Mouse (Mus musculus) heart, embryonic 14.5 days (tissue): Measurements from ENCODE around the gene Aqp5. TPM values are rescaled to one million over a fixed set of nuclear protein-coding genes. Genes with fewer than 3 reads are reported as not detected.
A peak's percentile ranks its signal among the peaks of the same experiment; 100 is the strongest.

Experiments
- ATAC-seq: fragments of 200-750 bp; cut with Nextera tagmentation; 2 replicates; pipeline ENCODE4 v1.8.0; 2017; ENCODE audit warnings: low read depth, moderate TSS enrichment; ENCODE audit not compliant: insufficient number of reproducible peaks, insufficient read depth, low FRiP score
- H3K27ac ChIP-seq, 2 experiments: fragments of 200-500 bp in 1 of 2; fragments of 300-500 bp in 1 of 2; sonication (generic) in 1 of 2; replicated peaks in 1 of 2; 2 replicates each; pipeline ENCODE4 v1.5.1; 2012 to 2014; ENCODE audit warnings: low read depth in 2 of 2, low read length in 2 of 2, control low read depth in 1 of 2, mild to moderate bottlenecking in 1 of 2, mixed read lengths in 1 of 2; ENCODE audit not compliant: control insufficient read depth in 1 of 2, insufficient read depth in 1 of 2
- H3K27me3 ChIP-seq: fragments of 300-500 bp; sonication (generic); 2 replicates; pipeline ENCODE4 v1.6.1; 2014; ENCODE audit warnings: mild to moderate bottlenecking, low read length, control low read depth; ENCODE audit not compliant: control insufficient read depth, insufficient read depth
- H3K36me3 ChIP-seq: fragments of 300-500 bp; sonication (generic); 2 replicates; pipeline ENCODE4 v1.6.1; 2014; ENCODE audit warnings: mild to moderate bottlenecking, control low read depth, low read length, mixed read lengths; ENCODE audit not compliant: control insufficient read depth, insufficient read depth
- H3K4me1 ChIP-seq, 2 experiments: fragments of 200-500 bp in 1 of 2; fragments of 300-500 bp in 1 of 2; sonication (generic) in 1 of 2; 2 replicates each; pipeline ENCODE4 v1.6.1; 2012 to 2014; ENCODE audit warnings: low read length in 2 of 2, control low read depth in 1 of 2, mixed read lengths in 1 of 2; ENCODE audit not compliant: control insufficient read depth in 2 of 2, insufficient read depth in 2 of 2
- H3K4me2 ChIP-seq: fragments of 300-500 bp; sonication (generic); 2 replicates; pipeline ENCODE4 v1.6.1; 2014; ENCODE audit warnings: mild to moderate bottlenecking, low read length
- H3K4me3 ChIP-seq, 2 experiments: fragments of 200-500 bp in 1 of 2; fragments of 300-500 bp in 1 of 2; sonication (generic) in 1 of 2; 2 replicates each; pipeline ENCODE4 v1.5.1; 2012 to 2014; ENCODE audit warnings: low read length in 2 of 2, mild to moderate bottlenecking in 2 of 2, control low read depth in 1 of 2, low read depth in 1 of 2, moderate library complexity in 1 of 2; ENCODE audit not compliant: control insufficient read depth in 1 of 2, insufficient read depth in 1 of 2
- H3K9ac ChIP-seq: fragments of 300-500 bp; sonication (generic); 2 replicates; pipeline ENCODE4 v1.6.1; 2014; ENCODE audit warnings: mild to moderate bottlenecking, low read length
- H3K9me3 ChIP-seq: fragments of 300-500 bp; sonication (generic); 2 replicates; pipeline ENCODE4 v1.6.1; 2016; ENCODE audit warnings: low read length, control low read depth; ENCODE audit not compliant: control insufficient read depth
- whole genome bisulfite sequencing: fragments of 180-500 bp; shearing (Covaris S2); extraction: QIAGEN DNeasy Blood & Tissue Kit; methylation state at CpG from one replicate; pipeline ENCODE4 v1.1.7; 2014; 5-methylcytosine and 5-hydroxymethylcytosine counted together
- polyA plus RNA-seq: library from polyadenylated mRNA; unstranded; fragments of >200 nt; fragmentation: Nextera tagmentation; extraction: Ambion mirVana; gene quantifications from 2 replicates; pipeline ENCODE4 v1.2.1, GENCODE M21; 2014

Gene Aqp5
- 0.18 and 0.26 TPM in 2 replicates for polyA plus RNA-seq

DNA sequence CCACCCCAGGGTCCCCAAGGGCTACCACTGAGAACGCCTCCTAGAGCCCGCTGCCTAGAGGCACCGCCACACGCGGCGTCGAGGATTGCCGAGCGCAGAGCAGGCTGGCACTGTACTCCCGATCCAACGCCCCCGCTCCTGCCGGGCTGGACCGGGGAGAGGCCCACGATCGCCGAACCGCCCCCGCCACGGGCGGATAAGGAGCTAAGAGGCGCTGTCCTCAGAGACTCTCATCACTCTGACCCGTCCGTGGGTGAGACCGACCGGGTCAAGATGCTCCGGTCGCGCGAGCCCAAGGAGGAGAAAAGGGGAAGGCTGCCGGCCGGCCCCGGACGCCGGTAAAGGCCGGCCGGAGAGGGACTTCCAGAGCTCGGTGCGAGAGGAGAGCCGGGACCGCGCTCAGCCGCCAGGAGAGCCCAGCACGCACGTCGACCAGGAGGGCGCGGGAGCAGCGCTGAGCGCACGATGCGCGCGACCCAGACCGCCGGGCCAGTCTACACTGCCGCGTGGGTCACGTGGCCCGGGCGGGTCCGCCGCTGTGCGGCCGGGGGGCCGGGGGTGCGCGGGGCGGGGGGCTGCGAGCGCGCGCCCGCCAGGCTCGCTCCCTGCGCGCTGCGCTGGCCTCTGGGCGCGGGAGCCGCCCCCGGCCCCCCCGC is at the start of gene Aqp5:
Gene Aqp5 (plus strand): TSS at position 354 of the 656 bp plus-strand sequence.
- H3K4me2 ChIP-seq = peak within 1 kb of the TSS; percentile 65
- H3K27ac ChIP-seq = no peak within 1 kb of the TSS
- 2% methylated on average over 55 of the region's 83 CpGs for WGBS
- H3K36me3 ChIP-seq = no peaks in the 10 kb centered on the region
- H3K4me3 ChIP-seq = peak within 1 kb of the TSS; percentile 30 to 38
- ATAC-seq = no peak
- peaks cover 0 to 8% of the 10 kb centered on the region in 2 experiments; a peak in 2 of 4 replicates for H3K4me1 ChIP-seq
- H3K27me3 ChIP-seq = peaks cover 100% of the 10 kb centered on the region
- H3K9ac ChIP-seq = 0 out of 2 replicates have a peak within 1 kb of the TSS, but pooled peaks have one; percentile 16
- no peaks in the 10 kb centered on the region for H3K9me3 ChIP-seq

DNA sequence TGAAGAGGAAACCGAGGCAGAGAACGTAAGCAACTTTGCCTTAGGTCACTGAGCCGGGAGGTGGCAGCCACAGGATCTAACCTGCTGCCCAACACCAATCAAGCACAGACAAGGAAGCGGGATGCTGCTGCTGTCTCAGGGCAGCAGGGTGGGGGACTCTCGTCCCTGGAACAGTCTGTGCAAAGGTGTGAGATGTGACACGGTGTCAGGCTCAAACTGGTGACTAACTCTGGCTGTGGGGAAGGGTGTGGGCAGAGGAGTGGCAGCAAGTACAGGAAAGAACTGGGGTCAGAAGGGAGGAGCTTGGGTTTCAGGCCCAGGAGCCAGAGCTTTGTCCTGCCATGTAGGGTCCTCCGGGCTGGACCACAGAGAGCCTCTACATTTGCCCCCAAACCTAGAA is 46.5 kb upstream of the Aqp5 start:
- WGBS = 46% methylated on average over 7 of the region's 7 CpGs
- H3K4me3 ChIP-seq = no peak overlapping the region
- H3K27ac ChIP-seq = no peak overlapping the region
- no peak overlapping the region for H3K9ac ChIP-seq
- H3K4me2 ChIP-seq = no peak overlapping the region
- no peaks in the 10 kb centered on the region for H3K9me3 ChIP-seq
- H3K4me1 ChIP-seq = no peaks in the 10 kb centered on the region
- ATAC-seq = no peak
- H3K27me3 ChIP-seq = peaks cover 76% of the 10 kb centered on the region
- H3K36me3 ChIP-seq = no peaks in the 10 kb centered on the region

DNA sequence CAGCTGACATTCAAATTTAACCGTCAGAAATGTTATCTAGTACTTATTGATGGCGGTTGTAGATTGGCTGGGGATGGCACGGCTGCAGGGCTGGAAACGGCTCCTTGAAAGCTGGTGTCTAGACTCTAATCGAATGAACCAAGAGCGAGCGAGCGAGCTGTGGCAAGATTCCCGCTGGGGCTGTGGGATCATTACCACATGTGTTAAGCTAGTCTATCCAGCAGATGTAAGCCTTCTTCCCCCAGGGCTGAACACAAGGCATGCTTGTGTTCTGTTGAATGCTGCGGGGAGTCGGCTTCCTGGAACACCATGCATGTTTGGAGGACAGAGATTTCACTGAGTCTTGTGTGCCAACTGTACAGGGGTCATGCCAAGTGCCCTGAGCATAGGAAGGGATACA is 44.0 kb upstream of the Aqp5 start:
- Histone ChIP-seq H3K27me3 (peaks cover 64% of the 10 kb centered on the region), H3K36me3 (no peaks in the 10 kb centered on the region), H3K9me3 (no peaks in the 10 kb centered on the region), H3K4me3 (no peak overlapping the region), H3K4me1 (no peaks in the 10 kb centered on the region), H3K27ac (no peak overlapping the region), H3K4me2 (no peak overlapping the region), H3K9ac (no peak overlapping the region)
- no peak for ATAC-seq
- 72% methylated on average over 11 of the region's 11 CpGs for WGBS

DNA sequence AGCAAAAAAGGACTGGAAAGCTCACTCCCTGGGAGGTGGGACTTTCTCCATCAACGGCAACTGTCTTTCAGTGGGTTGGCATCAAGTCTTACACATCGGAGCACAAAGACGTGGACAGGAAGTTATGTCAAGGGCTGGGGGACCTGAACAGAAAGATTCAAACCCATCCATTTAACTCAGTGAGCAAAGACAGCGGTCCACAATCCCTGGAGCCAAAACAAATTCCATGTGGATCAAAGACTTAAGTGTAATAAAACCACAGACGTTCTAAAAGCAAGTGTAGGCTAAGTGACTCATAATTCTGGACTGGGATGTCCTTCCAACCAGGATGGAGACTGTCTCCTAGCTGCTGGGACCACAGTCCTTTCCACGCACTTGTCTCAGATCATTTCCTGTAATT is 42.9 kb upstream of the Aqp5 start:
- no peaks in the 10 kb centered on the region for H3K4me1 ChIP-seq
- no peaks in the 10 kb centered on the region for H3K9me3 ChIP-seq
- no peak overlapping the region for H3K27ac ChIP-seq
- no peak overlapping the region for H3K9ac ChIP-seq
- H3K4me2 ChIP-seq = no peak overlapping the region
- 71% methylated on average over 6 of the region's 6 CpGs for WGBS
- H3K4me3 ChIP-seq = no peak overlapping the region
- peaks cover 52% of the 10 kb centered on the region for H3K27me3 ChIP-seq
- no peaks in the 10 kb centered on the region for H3K36me3 ChIP-seq
- ATAC-seq = no peak

DNA sequence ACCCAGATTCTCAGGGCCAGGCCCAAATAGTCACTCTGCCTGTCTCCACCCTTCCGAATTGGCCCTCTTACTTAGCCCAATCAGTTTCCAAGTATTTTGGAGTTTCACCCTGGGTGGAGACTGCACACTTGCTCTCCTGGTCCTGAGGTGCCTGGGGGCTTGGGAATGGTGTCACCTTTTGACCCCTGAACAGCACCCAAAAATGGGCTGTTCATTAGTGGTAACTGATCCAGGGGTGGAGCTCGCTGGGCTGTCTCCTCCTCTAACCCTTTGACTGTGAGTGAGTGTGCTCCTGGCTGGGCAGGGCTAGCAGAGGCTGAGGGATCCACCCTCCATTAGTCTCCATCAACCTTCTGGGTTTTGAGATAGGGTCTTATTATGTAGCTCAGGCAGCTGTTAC is 40.7 kb upstream of the Aqp5 start:
- Histone ChIP-seq H3K9ac (no peak overlapping the region), H3K4me3 (no peak overlapping the region), H3K4me2 (no peak overlapping the region), H3K36me3 (no peaks in the 10 kb centered on the region), H3K9me3 (no peaks in the 10 kb centered on the region), H3K27me3 (peaks cover 36% of the 10 kb centered on the region), H3K4me1 (peaks cover 0 to 2% of the 10 kb centered on the region in 2 experiments; a peak in 1 of 4 replicates), H3K27ac (no peak overlapping the region)
- no peak for ATAC-seq
- WGBS = 43% methylated on average over 2 of the region's 2 CpGs

DNA sequence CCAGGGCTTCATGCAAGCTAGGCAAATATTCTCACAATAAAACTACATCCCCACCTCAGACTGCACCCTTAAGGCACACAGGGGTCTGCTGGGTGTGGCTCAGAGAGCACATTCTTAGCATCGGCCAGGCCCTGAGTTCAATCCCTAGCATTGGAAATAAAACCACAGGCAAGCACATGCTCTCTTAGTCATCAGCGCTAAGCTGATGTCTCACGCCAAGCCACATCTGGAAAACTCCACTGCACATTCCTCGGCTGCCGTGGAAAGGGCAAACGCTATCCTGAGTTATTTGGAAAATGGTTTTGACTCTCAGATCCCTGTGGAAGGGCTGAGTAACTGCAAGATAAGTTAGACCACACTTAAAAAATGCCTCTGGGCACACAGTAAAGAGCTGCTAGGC is 36.8 kb upstream of the Aqp5 start:
- H3K27me3 ChIP-seq = peaks cover 10% of the 10 kb centered on the region; the same call in 1 of the 2 replicates
- peaks cover 0 to 2% of the 10 kb centered on the region in 2 experiments; a peak in 1 of 4 replicates for H3K4me1 ChIP-seq
- no peak overlapping the region for H3K4me2 ChIP-seq
- H3K4me3 ChIP-seq = no peak overlapping the region
- no peak for ATAC-seq
- H3K9ac ChIP-seq = no peak overlapping the region
- no peak overlapping the region for H3K27ac ChIP-seq
- H3K9me3 ChIP-seq = no peaks in the 10 kb centered on the region
- 36% methylated on average over 6 of the region's 6 CpGs for WGBS
- H3K36me3 ChIP-seq = no peaks in the 10 kb centered on the region

DNA sequence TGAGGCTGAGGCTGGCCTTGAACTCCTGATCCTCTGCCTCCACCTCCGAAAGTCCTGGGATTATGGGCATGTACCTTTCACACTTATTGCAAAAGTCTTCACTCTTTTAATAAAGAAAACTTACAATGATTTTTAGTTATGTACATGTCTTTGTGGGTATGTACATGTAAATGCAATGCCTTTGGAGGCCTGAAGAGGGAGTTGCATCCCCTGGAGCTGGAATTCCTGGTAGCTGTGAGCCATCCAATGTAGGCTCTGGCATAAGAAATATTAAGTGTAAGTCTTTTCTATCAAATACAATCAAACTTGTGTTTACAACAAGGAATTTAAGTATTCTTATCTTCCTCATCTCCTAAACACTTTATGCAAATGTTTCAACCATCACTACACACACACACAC is 31.6 kb upstream of the Aqp5 start:
- Histone ChIP-seq H3K9ac (no peak overlapping the region), H3K27me3 (peaks cover 8% of the 10 kb centered on the region; the same call in 1 of the 2 replicates), H3K4me3 (no peak overlapping the region), H3K27ac (no peak overlapping the region), H3K36me3 (no peaks in the 10 kb centered on the region), H3K9me3 (no peaks in the 10 kb centered on the region), H3K4me2 (no peak overlapping the region), H3K4me1 (peaks cover 0 to 2% of the 10 kb centered on the region in 2 experiments; a peak in 1 of 4 replicates)
- no peak for ATAC-seq
- 98% methylated on average over 1 of the region's 1 CpGs for WGBS

DNA sequence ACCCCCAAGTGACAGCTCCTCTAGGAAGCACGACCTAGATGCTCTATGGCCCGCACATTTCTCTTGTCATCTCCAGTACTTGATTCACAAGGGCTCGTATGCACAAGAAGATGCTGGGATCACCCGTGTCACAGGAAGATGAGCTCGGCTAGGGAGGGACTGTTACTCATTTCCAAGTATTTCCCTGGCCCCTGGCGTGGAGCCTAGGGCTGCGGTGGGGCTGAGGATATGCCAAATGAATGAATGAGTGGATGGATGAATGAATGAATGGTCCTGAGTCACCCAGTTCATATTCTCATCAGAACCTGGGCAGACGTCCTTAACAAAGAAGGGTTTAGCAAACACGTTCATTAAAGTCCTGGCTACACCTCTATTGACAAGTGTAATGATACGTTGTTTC is 30.3 kb upstream of the Aqp5 start:
- no peaks in the 10 kb centered on the region for H3K9me3 ChIP-seq
- no peak overlapping the region for H3K27ac ChIP-seq
- no peak overlapping the region for H3K4me3 ChIP-seq
- H3K27me3 ChIP-seq = peaks cover 12% of the 10 kb centered on the region
- no peak overlapping the region for H3K4me2 ChIP-seq
- no peaks in the 10 kb centered on the region for H3K36me3 ChIP-seq
- H3K9ac ChIP-seq = no peak overlapping the region
- no peak for ATAC-seq
- no peaks in the 10 kb centered on the region for H3K4me1 ChIP-seq
- whole genome bisulfite sequencing = 74% methylated on average over 10 of the region's 10 CpGs
